Mouse (Mus musculus) ES-E14 (cell line): ENCODE measurements at regions not wholly inside any gene's neighbourhood (a gene's known extent, or its start where the extent isn't known, plus 50 kb on each side); places are given as distances from the start of the nearest gene placed in this dataset.

Source experiments
- CHD2 ChIP-seq: IDR thresholded peaks from 2 replicates; pipeline ENCODE4 v1.6.1; 2014; ENCODE audit warnings: mild to moderate bottlenecking, low read depth, low read length, inconsistent platforms
- MAFK ChIP-seq: IDR thresholded peaks from 2 replicates; pipeline ENCODE4 v1.6.1; 2014; ENCODE audit warnings: mild to moderate bottlenecking, low read depth, low read length, inconsistent platforms; ENCODE audit not compliant: insufficient read depth
- ZC3H11A ChIP-seq: IDR thresholded peaks from 2 replicates; pipeline ENCODE4 v1.6.1; 2012; ENCODE audit warnings: low read depth, mild to moderate bottlenecking, inconsistent platforms, low read length, borderline replicate concordance
- ZNF384 ChIP-seq: IDR thresholded peaks from 2 replicates; pipeline ENCODE4 v1.6.1; 2012; ENCODE audit warnings: low read depth, low read length, inconsistent platforms

GRCm38 (mm10) chr14:92820061-92820460 lies 1070.4 kb downstream of the Pcdh9 start:
- no peak for TF ChIP-seq MAFK
- no peak for TF ChIP-seq ZC3H11A
- TF ChIP-seq CHD2, result no peak
- TF ChIP-seq ZNF384, result no peak
